Mouse (Mus musculus): ENCODE results near the gene Kdm2b. TPM values are rescaled to one million over a fixed set of nuclear protein-coding genes. Genes with fewer than 3 reads are reported as not detected.

Gene Kdm2b
- total and polyA plus RNA-seq, 3 experiments = 29.2 to 48.9 TPM; not detected in 1

DNA sequence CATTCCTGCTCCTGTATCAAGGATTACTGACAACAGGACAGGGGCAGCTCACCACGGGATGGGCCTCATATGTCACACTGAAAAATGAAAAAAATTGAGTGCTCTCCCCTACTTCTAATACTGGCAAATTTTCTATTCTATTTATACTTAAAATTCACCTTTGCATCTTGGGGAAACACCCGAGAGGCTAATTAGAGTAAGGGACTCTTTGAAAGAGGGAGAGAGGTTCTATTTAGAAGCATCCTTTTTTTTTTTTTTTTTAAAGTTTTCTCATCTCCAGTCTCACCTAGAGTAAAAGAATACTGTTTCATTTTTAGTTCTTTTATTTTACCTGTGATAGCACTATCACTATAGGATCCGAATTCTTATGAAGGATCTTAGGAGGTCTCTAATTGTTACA lies 115.3 kb downstream of the Kdm2b start:
- no peak for DNase-seq (ENCODE audit: low read depth, low spot score)
- H3K4me3 ChIP-seq (ENCODE audit: control insufficient read depth in 1 of 2, insufficient read depth in 1 of 2, low read depth in 2 of 2, low read length in 2 of 2) = no peak overlapping the region
- TF ChIP-seq POLR2A (IDR thresholded peaks at IDR 0.05; ENCODE audit: control insufficient read depth in 1 of 2, insufficient read depth in 1 of 2, low read depth in 1 of 2, low read length in 2 of 2, poor library complexity in 1 of 2) (no peak; a peak in 1 of 4 replicates), POLR2AphosphoS5 (IDR thresholded peaks at IDR 0.05; ENCODE audit: borderline replicate concordance, low read depth, low read length) (no peak), TCF12 (IDR thresholded peaks at IDR 0.05; ENCODE audit: low read depth, low read length) (no peak), TBP (IDR thresholded peaks at IDR 0.05; ENCODE audit: low read depth, low read length) (no peak), RCOR1 (IDR thresholded peaks at IDR 0.05; ENCODE audit: low read depth, low read length) (no peak), GATA1 (IDR thresholded peaks at IDR 0.05; ENCODE audit: low read depth, low read length) (no peak), JUND (IDR thresholded peaks at IDR 0.05; ENCODE audit: low read depth, low read length) (no peak), SMC3 (IDR thresholded peaks at IDR 0.05; ENCODE audit: low read depth, low read length) (no peak), HCFC1 (IDR thresholded peaks at IDR 0.05; ENCODE audit: low read depth, low read length) (no peak), MYB (IDR thresholded peaks at IDR 0.05; ENCODE audit: low read depth, low read length) (no peak), CHD2 (IDR thresholded peaks at IDR 0.05; ENCODE audit: low read length) (no peak), ZKSCAN1 (IDR thresholded peaks at IDR 0.05; ENCODE audit: low read depth, low read length) (no peak), NELFE (IDR thresholded peaks at IDR 0.05; ENCODE audit: low read depth, low read length) (no peak), MAFK (IDR thresholded peaks at IDR 0.05; ENCODE audit: borderline replicate concordance, low read depth, low read length) (no peak)
- no peak overlapping the region for H3K9ac ChIP-seq (ENCODE audit: control insufficient read depth, low read depth, low read length, poor library complexity, severe bottlenecking)
- H3K36me3 ChIP-seq (ENCODE audit: control insufficient read depth in 1 of 2, insufficient read depth in 2 of 2, low read length in 2 of 2) = peaks cover 0 to 13% of the 10 kb centered on the region in 2 experiments; a peak in 2 of 4 replicates
- no peaks in the 10 kb centered on the region for H3K79me2 ChIP-seq (ENCODE audit: control insufficient read depth, insufficient read depth, low read length, poor library complexity)
- no peaks in the 10 kb centered on the region for H3K9me3 ChIP-seq (replicated peaks; ENCODE audit: insufficient read depth, low read length)
- no peak overlapping the region for H3K27ac ChIP-seq (ENCODE audit: control insufficient read depth, low read depth, low read length)
- no peaks in the 10 kb centered on the region for H3K4me1 ChIP-seq (ENCODE audit: control insufficient read depth in 1 of 2, insufficient read depth in 2 of 2, low read length in 2 of 2)
- H3K27me3 ChIP-seq (ENCODE audit: control insufficient read depth in 1 of 2, insufficient read depth in 2 of 2, low read length in 2 of 2) = no peaks in the 10 kb centered on the region

DNA sequence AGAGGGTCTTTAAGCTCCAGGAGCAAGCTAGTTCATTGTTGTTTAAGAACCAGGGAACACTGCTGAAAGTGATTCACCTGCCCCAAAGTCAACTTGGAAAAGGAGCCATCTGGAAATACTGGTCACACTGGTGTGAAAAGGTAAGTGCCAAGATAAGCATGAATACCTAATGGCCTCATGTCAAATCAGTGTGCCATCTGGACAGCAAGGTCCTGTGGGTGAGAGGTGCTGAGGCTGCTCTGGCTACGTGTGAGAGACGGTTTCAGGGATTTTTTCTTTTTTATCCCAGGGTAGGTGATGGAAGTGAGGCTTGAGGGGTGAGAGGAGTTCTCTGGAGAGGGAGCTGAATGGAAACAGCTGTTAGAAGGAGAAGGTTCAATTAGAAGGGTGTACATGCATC lies 116.0 kb downstream of the Kdm2b start:
- peaks cover 0 to 19% of the 10 kb centered on the region in 2 experiments; a peak in 2 of 4 replicates for H3K36me3 ChIP-seq (ENCODE audit: control insufficient read depth in 1 of 2, insufficient read depth in 2 of 2, low read length in 2 of 2)
- H3K27ac ChIP-seq (ENCODE audit: control insufficient read depth, low read depth, low read length) = no peak overlapping the region
- no peak overlapping the region for H3K4me3 ChIP-seq (ENCODE audit: control insufficient read depth in 1 of 2, insufficient read depth in 1 of 2, low read depth in 2 of 2, low read length in 2 of 2)
- no peak overlapping the region for H3K9ac ChIP-seq (ENCODE audit: control insufficient read depth, low read depth, low read length, poor library complexity, severe bottlenecking)
- H3K27me3 ChIP-seq (ENCODE audit: control insufficient read depth in 1 of 2, insufficient read depth in 2 of 2, low read length in 2 of 2) = no peaks in the 10 kb centered on the region
- H3K79me2 ChIP-seq (ENCODE audit: control insufficient read depth, insufficient read depth, low read length, poor library complexity) = no peaks in the 10 kb centered on the region
- no peaks in the 10 kb centered on the region for H3K9me3 ChIP-seq (replicated peaks; ENCODE audit: insufficient read depth, low read length)
- TF ChIP-seq ETS1 (IDR thresholded peaks at IDR 0.05; ENCODE audit: low read depth, low read length) = no peak
- TF ChIP-seq RCOR1 (IDR thresholded peaks at IDR 0.05; ENCODE audit: low read depth, low read length) = no peak
- no peak for TF ChIP-seq NRF1 (IDR thresholded peaks at IDR 0.05; ENCODE audit: insufficient read depth, low read depth, low read length, poor library complexity, severe bottlenecking)
- no peak for TF ChIP-seq POLR2AphosphoS2 (IDR thresholded peaks at IDR 0.05; ENCODE audit: low read length)
- TF ChIP-seq HCFC1 (IDR thresholded peaks at IDR 0.05; ENCODE audit: low read depth, low read length) = no peak
- TF ChIP-seq USF1 (IDR thresholded peaks at IDR 0.05; ENCODE audit: low read depth, low read length) = no peak
- no peak for TF ChIP-seq GABPA (IDR thresholded peaks at IDR 0.05; ENCODE audit: low read depth, low read length)
- TF ChIP-seq ZMIZ1 (IDR thresholded peaks at IDR 0.05; ENCODE audit: low read depth, low read length) = no peak
- TF ChIP-seq MXI1 (IDR thresholded peaks at IDR 0.05; ENCODE audit: low read depth, low read length) = no peak
- TF ChIP-seq MAFK (IDR thresholded peaks at IDR 0.05; ENCODE audit: borderline replicate concordance, low read depth, low read length) = no peak
- TF ChIP-seq BHLHE40 (IDR thresholded peaks at IDR 0.05; ENCODE audit: borderline replicate concordance, low read depth, low read length) = no peak
- no peak for TF ChIP-seq CHD1 (IDR thresholded peaks at IDR 0.05; ENCODE audit: low read depth, low read length)
- no peak for TF ChIP-seq NELFE (IDR thresholded peaks at IDR 0.05; ENCODE audit: low read depth, low read length)
- no peak for TF ChIP-seq EP300 (IDR thresholded peaks at IDR 0.05; ENCODE audit: low read depth in 1 of 2, low read length in 2 of 2)
- no peak for TF ChIP-seq JUND (IDR thresholded peaks at IDR 0.05; ENCODE audit: low read depth, low read length)
- no peak for TF ChIP-seq MEF2A (IDR thresholded peaks at IDR 0.05; ENCODE audit: extremely low read depth, insufficient replicate concordance, low read depth, low read length, poor library complexity, severe bottlenecking)
- TF ChIP-seq CHD2 (IDR thresholded peaks at IDR 0.05; ENCODE audit: low read length) = no peak
- TF ChIP-seq GATA1 (IDR thresholded peaks at IDR 0.05; ENCODE audit: low read depth, low read length) = no peak
- DNase-seq (ENCODE audit: low read depth, low spot score) = no peak
- no peaks in the 10 kb centered on the region for H3K4me1 ChIP-seq (ENCODE audit: control insufficient read depth in 1 of 2, insufficient read depth in 2 of 2, low read length in 2 of 2)

Data from MEL (cell line).